Mouse (Mus musculus) lung, adult 10 weeks (tissue): ENCODE data around the gene Kcnh5. TPM values are rescaled to one million over a fixed set of nuclear protein-coding genes. Genes with fewer than 3 reads are reported as not detected.

Experiments used
- polyA plus RNA-seq: library from polyadenylated mRNA; stranded (reverse); fragments of 350-450 nt; fragmentation: Illumina TruSeq; extraction: RNeasy Lipid Tissue Mini Kit (QIAGEN cat#74804); gene quantifications from one replicate; pipeline ENCODE4 v1.2.3, GENCODE M21; 2014; ENCODE audit warnings: low read depth, low replicate concordance; ENCODE audit not compliant: insufficient read depth

The Kcnh5 gene
- not detected for polyA plus RNA-seq

GRCm38 (mm10) chr12:75176691-75177645, at the start of gene Kcnh5:
Kcnh5 (minus strand) TSS chr12:75177332.

Other genes starting within 250 kb of the Kcnh5 start
- gene Rhoj, start 131.0 kb upstream of the Kcnh5 start, polyA plus RNA-seq = 45.8 TPM
- not detected for gene Gphb5, start 239.4 kb upstream of the Kcnh5 start, polyA plus RNA-seq